Mouse (Mus musculus): Measurements from ENCODE around the gene Slc25a25. TPM values are rescaled to one million over a fixed set of nuclear protein-coding genes. Genes with fewer than 3 reads are reported as not detected.

Gene Slc25a25
- polyA plus RNA-seq, 1 experiment from 2014 or later = 19.5 TPM

DNA sequence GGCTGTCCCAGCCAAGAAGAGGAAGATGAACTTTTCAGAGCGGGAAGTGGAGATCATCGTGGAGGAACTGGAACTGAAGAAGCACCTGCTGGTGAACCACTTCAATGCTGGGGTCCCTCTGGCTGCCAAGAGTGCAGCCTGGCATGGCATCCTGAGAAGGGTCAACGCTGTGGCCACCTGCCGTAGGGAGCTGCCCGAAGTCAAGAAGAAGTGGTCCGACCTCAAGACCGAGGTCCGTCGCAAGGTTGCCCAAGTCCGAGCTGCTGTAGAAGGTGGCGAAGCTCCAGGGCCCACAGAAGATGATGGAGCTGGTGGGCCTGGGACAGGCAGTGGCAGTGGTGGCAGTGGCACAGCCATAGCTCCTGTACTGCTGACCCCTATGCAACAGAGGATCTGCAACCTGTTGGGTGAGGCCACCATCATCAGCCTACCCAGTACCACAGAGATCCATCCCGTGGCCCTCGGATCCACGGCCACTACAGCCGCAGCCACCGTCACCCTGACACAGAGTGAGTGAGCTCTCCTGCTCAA is 1.3 kb upstream of the Slc25a25 start:
- 93% methylated on average over 16 of the region's 16 CpGs for WGBS
- peak; percentile 6; the same call in 1 of the 2 replicates for ATAC-seq (ENCODE audit: low FRiP score)
- H3K4me3 ChIP-seq (ENCODE audit: low read depth, low read length) = peak overlapping the region; percentile 9; the same call in 1 of the 2 replicates
- H3K27ac ChIP-seq (ENCODE audit: low read depth, low read length) = no peak overlapping the region
- no peaks in the 10 kb centered on the region for H3K27me3 ChIP-seq (ENCODE audit: control insufficient read depth, insufficient read depth, low read length)
- peak overlapping the region; percentile 21; the same call in 1 of the 2 replicates for H3K9ac ChIP-seq (ENCODE audit: low read depth, low read length)
- no peaks in the 10 kb centered on the region for H3K9me3 ChIP-seq (ENCODE audit: control insufficient read depth, low read length)
- peak overlapping the region; percentile 25 for H3K4me2 ChIP-seq (replicated peaks; ENCODE audit: low read depth, low read length)
- DNase-seq (ENCODE audit: low spot score) = no peak
- H3K36me3 ChIP-seq (ENCODE audit: control insufficient read depth, insufficient read depth, low read length) = 0 out of 2 replicates have a peak, but pooled peaks cover 3% of the 10 kb centered on the region
- H3K4me1 ChIP-seq (replicated peaks; ENCODE audit: control insufficient read depth, insufficient read depth, low read length) = peaks cover 4% of the 10 kb centered on the region; the same call in 1 of the 2 replicates

DNA sequence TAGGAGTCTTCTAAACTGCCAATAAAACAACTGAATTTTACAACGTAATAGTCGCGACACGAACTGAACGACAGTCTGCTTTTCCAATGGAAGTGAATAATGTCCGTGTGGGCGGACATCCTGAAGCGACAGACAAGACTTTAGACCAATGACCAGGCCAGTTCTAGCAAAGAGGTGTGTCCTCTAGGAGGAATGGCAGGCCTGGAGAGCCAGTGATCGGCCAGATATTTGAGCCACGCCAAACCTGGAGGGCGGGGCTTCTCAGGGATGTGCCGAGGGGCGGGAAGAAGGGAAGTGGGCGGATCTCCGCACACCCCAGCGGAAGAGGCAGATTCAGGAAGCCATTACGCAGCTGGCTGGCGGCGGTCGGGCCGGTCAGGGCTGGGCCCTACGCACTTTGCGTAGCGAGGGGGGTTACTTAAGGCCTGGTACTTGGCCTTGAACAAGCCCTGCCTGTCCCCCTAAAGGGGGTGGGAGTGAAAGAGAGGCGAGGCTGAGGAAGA is 676 bp upstream of the Slc25a25 start:
- WGBS = under 1% methylated on average over 25 of the region's 25 CpGs
- Histone ChIP-seq H3K4me1 (replicated peaks; ENCODE audit: control insufficient read depth, insufficient read depth, low read length) (peaks cover 4% of the 10 kb centered on the region; the same call in 1 of the 2 replicates), H3K36me3 (ENCODE audit: control insufficient read depth, insufficient read depth, low read length) (0 out of 2 replicates have a peak, but pooled peaks cover 3% of the 10 kb centered on the region), H3K9ac (ENCODE audit: low read depth, low read length) (peak overlapping the region; percentile 63), H3K27ac (ENCODE audit: low read depth, low read length) (peak overlapping the region; percentile 79), H3K4me3 (ENCODE audit: low read depth, low read length) (peak overlapping the region; percentile 75), H3K27me3 (ENCODE audit: control insufficient read depth, insufficient read depth, low read length) (no peaks in the 10 kb centered on the region), H3K9me3 (ENCODE audit: control insufficient read depth, low read length) (no peaks in the 10 kb centered on the region), H3K4me2 (replicated peaks; ENCODE audit: low read depth, low read length) (peak overlapping the region; percentile 82)
- ATAC-seq (ENCODE audit: low FRiP score) (peak; percentile 97), DNase-seq (ENCODE audit: low spot score) (peak; percentile 98)

DNA sequence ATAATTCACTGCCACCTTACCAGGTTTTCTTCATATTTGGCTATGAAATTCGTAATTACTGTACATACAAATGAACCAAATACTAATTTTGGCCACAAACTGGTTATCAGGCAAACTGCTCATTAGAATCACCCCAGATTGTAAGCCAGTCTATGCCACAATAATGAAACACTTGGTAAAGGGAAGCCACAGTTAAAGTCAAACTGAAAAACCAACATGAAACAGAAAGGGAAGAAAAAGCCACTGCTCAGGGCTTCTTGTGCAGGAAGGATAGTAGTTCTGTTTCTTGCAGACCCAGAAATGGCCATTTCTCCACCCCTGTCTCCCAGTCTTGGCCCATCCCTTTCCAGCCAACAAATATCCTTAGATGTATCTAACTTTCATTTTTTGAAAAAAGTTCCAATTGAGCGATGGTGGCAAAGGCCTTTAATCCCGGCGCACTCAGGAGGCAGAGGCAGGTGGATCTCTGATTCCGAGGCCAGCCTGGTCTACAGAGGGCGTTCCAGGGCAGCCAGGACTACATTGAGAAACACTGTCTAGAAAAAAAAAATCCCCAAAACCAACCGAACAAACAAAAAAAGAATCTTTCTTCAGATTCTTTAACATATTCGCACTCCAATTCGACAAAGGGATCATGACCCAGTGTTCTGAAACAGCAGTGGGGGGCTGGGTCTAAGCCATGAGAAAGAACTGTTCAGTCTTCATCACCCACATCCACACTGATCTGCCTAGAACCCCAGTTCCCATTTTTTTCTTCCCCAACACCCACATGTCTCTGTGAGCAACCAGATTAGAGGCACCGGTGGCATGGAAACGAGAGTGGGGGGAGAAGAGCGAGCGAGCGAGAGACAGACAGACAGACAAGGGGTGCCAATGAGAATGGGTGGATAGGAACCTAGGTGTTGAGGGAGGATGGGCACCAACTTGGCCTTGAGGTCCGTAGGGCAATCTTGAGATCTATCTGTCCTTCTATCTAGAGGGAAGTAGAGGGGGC is 1.2 kb downstream of the Slc25a25 start, which contains the start of gene Naif1:
Gene Naif1 (plus strand): TSS at position 697 of the 994 bp plus-strand sequence.
- Histone ChIP-seq H3K9me3 (ENCODE audit: control insufficient read depth, low read length) (no peaks in the 10 kb centered on the region), H3K27ac (ENCODE audit: low read depth, low read length) (peak within 1 kb of the TSS; percentile 79), H3K4me1 (replicated peaks; ENCODE audit: control insufficient read depth, insufficient read depth, low read length) (peaks cover 4% of the 10 kb centered on the region; the same call in 1 of the 2 replicates), H3K36me3 (ENCODE audit: control insufficient read depth, insufficient read depth, low read length) (0 out of 2 replicates have a peak, but pooled peaks cover 2% of the 10 kb centered on the region), H3K9ac (ENCODE audit: low read depth, low read length) (peak within 1 kb of the TSS; percentile 83), H3K27me3 (ENCODE audit: control insufficient read depth, insufficient read depth, low read length) (no peaks in the 10 kb centered on the region), H3K4me3 (ENCODE audit: low read depth, low read length) (peak within 1 kb of the TSS; percentile 75), H3K4me2 (replicated peaks; ENCODE audit: low read depth, low read length) (peak within 1 kb of the TSS; percentile 82)
- DNase-seq (ENCODE audit: low spot score) (no peak), ATAC-seq (ENCODE audit: low FRiP score) (no peak)
- WGBS = 83% methylated on average over 15 of the region's 15 CpGs

DNA sequence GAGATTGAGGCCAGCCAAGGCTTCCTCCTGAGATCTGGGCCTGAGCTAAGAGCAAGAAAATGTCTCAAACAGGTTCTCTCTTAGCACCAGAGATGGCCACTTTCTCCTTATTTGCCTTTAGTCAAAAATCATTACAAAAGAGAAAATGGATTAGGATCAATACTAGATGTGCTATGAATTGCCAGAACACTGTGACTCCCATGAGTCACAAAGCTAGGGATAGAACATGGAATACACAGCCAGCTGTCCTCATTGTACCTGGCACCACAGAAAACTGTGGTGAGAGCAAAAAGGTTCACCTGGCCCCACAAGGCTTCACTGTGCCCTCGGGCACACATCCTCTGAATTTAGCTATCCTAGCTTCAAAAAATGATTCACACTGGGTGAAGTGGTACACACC is 2.8 kb downstream of the Slc25a25 start:
- H3K4me3 ChIP-seq (ENCODE audit: low read depth, low read length) = no peak overlapping the region
- DNase-seq (ENCODE audit: low spot score) = no peak
- H3K9ac ChIP-seq (ENCODE audit: low read depth, low read length) = no peak overlapping the region
- no peaks in the 10 kb centered on the region for H3K36me3 ChIP-seq (ENCODE audit: control insufficient read depth, insufficient read depth, low read length)
- no peak for ATAC-seq (ENCODE audit: low FRiP score)
- no peak overlapping the region for H3K4me2 ChIP-seq (replicated peaks; ENCODE audit: low read depth, low read length)
- no peaks in the 10 kb centered on the region for H3K9me3 ChIP-seq (ENCODE audit: control insufficient read depth, low read length)
- H3K27ac ChIP-seq (ENCODE audit: low read depth, low read length) = no peak overlapping the region
- WGBS = 89% methylated on average over 1 of the region's 1 CpGs
- peaks cover 4% of the 10 kb centered on the region; the same call in 1 of the 2 replicates for H3K4me1 ChIP-seq (replicated peaks; ENCODE audit: control insufficient read depth, insufficient read depth, low read length)
- no peaks in the 10 kb centered on the region for H3K27me3 ChIP-seq (ENCODE audit: control insufficient read depth, insufficient read depth, low read length)

DNA sequence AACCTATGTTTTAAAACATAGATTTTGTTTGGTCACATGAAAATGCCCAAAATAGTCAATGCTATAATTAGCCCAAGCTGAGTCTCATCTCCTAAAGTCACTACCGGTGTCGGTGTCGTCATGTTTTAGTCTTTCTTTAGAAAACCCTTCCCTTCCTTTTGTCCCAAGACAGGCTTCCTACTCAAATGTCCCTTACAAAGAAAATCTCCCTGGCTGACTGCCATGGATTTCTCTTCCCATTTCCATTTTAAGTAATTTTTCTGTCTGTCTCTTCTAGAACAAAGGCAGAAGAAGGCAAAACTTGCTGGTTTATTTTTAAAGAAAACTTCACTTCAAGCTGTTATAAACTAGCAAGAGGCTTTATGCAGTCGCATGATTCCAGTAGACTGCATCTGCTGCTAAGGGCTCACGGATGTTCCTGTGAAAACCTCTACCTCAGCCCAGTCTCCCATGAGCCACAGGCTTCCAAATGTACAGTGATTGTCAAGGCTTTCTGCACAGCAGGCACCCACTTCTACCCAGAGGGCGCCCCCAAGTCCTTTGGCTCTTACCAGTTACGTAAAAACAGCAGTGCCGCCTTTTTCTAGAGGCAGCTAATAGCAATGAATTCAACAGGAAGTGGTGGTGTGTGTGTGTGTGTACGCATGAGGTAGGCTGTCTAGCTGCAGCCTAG is 3.8 kb downstream of the Slc25a25 start:
- DNase-seq (ENCODE audit: low spot score) (no peak), ATAC-seq (ENCODE audit: low FRiP score) (no peak)
- Histone ChIP-seq H3K9me3 (ENCODE audit: control insufficient read depth, low read length) (no peaks in the 10 kb centered on the region), H3K9ac (ENCODE audit: low read depth, low read length) (no peak overlapping the region), H3K27ac (ENCODE audit: low read depth, low read length) (no peak overlapping the region), H3K27me3 (ENCODE audit: control insufficient read depth, insufficient read depth, low read length) (no peaks in the 10 kb centered on the region), H3K4me2 (replicated peaks; ENCODE audit: low read depth, low read length) (no peak overlapping the region), H3K4me3 (ENCODE audit: low read depth, low read length) (no peak overlapping the region), H3K4me1 (replicated peaks; ENCODE audit: control insufficient read depth, insufficient read depth, low read length) (peaks cover under 1% of the 10 kb centered on the region; the same call in 1 of the 2 replicates), H3K36me3 (ENCODE audit: control insufficient read depth, insufficient read depth, low read length) (no peaks in the 10 kb centered on the region)
- WGBS = 80% methylated on average over 9 of the region's 9 CpGs

DNA sequence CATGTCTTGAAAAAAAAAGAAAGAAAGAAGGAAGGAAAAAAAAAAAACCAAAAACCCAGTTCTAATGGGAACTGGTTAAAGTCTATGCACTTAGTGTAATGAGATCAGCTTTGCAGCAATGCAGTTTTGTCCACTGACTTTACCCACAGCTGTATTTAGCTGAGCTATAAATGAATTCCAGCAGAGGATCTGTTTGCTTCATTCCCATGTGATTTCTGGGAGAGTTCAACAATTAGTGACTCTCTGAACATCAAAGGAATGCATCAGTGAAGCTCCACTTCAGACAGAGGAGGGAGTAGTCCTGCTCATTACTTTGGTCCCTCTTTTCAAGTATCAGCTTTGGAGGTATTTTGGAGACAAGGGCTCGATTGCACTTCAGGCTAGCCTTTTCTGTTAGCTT is 5.7 kb downstream of the Slc25a25 start:
- WGBS = 80% methylated on average over 1 of the region's 1 CpGs
- ATAC-seq (ENCODE audit: low FRiP score) (no peak), DNase-seq (ENCODE audit: low spot score) (no peak)
- Histone ChIP-seq H3K36me3 (ENCODE audit: control insufficient read depth, insufficient read depth, low read length) (no peaks in the 10 kb centered on the region), H3K4me3 (ENCODE audit: low read depth, low read length) (no peak overlapping the region), H3K27ac (ENCODE audit: low read depth, low read length) (no peak overlapping the region), H3K9me3 (ENCODE audit: control insufficient read depth, low read length) (no peaks in the 10 kb centered on the region), H3K27me3 (ENCODE audit: control insufficient read depth, insufficient read depth, low read length) (no peaks in the 10 kb centered on the region), H3K4me2 (replicated peaks; ENCODE audit: low read depth, low read length) (no peak overlapping the region), H3K9ac (ENCODE audit: low read depth, low read length) (no peak overlapping the region), H3K4me1 (replicated peaks; ENCODE audit: control insufficient read depth, insufficient read depth, low read length) (no peaks in the 10 kb centered on the region)

DNA sequence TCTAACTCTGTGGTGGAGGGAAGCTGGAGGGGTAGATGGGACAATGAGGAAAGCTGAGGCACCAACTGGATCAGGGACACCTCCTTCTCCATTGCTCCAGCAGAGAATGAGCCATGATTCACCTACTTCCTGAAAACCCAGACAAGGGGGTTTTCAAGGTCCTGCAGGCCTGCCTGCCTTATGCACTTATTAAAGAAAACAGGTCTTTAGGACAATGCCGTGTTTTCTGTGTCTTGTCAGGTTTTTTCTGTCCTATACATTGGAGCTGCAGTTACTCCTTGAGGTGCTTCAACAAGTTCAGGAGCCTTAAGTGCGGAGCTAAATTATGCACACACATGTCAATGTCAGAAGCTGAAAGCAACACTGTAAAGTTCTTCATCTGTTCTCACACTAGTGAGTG is 9.7 kb downstream of the Slc25a25 start:
- ATAC-seq (ENCODE audit: low FRiP score) (no peak), DNase-seq (ENCODE audit: low spot score) (no peak)
- H3K9me3 ChIP-seq (ENCODE audit: control insufficient read depth, low read length) = no peaks in the 10 kb centered on the region
- H3K27me3 ChIP-seq (ENCODE audit: control insufficient read depth, insufficient read depth, low read length) = no peaks in the 10 kb centered on the region
- H3K4me1 ChIP-seq (replicated peaks; ENCODE audit: control insufficient read depth, insufficient read depth, low read length) = no peaks in the 10 kb centered on the region; the same call in 1 of the 2 replicates
- H3K4me3 ChIP-seq (ENCODE audit: low read depth, low read length) = no peak overlapping the region
- H3K4me2 ChIP-seq (replicated peaks; ENCODE audit: low read depth, low read length) = no peak overlapping the region
- WGBS = 96% methylated on average over 2 of the region's 2 CpGs
- no peaks in the 10 kb centered on the region for H3K36me3 ChIP-seq (ENCODE audit: control insufficient read depth, insufficient read depth, low read length)
- H3K27ac ChIP-seq (ENCODE audit: low read depth, low read length) = no peak overlapping the region
- H3K9ac ChIP-seq (ENCODE audit: low read depth, low read length) = no peak overlapping the region

DNA sequence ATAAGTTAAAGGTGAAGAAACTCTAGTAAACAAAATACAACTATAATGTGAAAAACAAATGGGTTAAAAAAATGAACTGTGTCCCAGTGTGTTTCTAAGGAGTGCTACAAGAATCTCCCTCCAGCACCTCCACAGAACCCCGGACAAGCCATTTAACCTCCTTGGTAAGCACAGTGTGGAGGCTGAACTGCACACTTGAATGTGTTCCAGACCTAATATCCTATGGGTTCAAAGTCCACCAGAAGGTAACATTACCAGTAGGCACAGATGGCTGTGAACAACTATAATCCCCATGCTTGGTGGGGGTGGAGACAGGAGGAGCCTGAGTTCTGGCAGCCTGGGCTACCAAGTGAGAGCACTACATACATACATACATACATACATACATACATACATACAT is 10.6 kb downstream of the Slc25a25 start:
- H3K9ac ChIP-seq (ENCODE audit: low read depth, low read length) = no peak overlapping the region
- no peaks in the 10 kb centered on the region for H3K36me3 ChIP-seq (ENCODE audit: control insufficient read depth, insufficient read depth, low read length)
- H3K4me2 ChIP-seq (replicated peaks; ENCODE audit: low read depth, low read length) = no peak overlapping the region
- no peaks in the 10 kb centered on the region for H3K9me3 ChIP-seq (ENCODE audit: control insufficient read depth, low read length)
- ATAC-seq (ENCODE audit: low FRiP score) = no peak
- no peak for DNase-seq (ENCODE audit: low spot score)
- no peak overlapping the region for H3K27ac ChIP-seq (ENCODE audit: low read depth, low read length)
- H3K4me1 ChIP-seq (replicated peaks; ENCODE audit: control insufficient read depth, insufficient read depth, low read length) = no peaks in the 10 kb centered on the region; the same call in 1 of the 2 replicates
- no peaks in the 10 kb centered on the region for H3K27me3 ChIP-seq (ENCODE audit: control insufficient read depth, insufficient read depth, low read length)
- 96% methylated on average over 1 of the region's 1 CpGs for WGBS
- no peak overlapping the region for H3K4me3 ChIP-seq (ENCODE audit: low read depth, low read length)
